Mouse (Mus musculus) thymus, adult 2 months (tissue): Measurements from ENCODE around the gene Gm5129.

ENCODE experiments used
- CTCF ChIP-seq: fragments of 200-500 bp; IDR thresholded peaks from 2 replicates; pipeline ENCODE4 v1.5.1; 2012; ENCODE audit warnings: mild to moderate bottlenecking, control low read depth, low read length, moderate library complexity, borderline replicate concordance; ENCODE audit not compliant: control insufficient read depth, poor library complexity, insufficient read depth; ENCODE audit errors: extremely low read depth
- POLR2A ChIP-seq: fragments of 200-500 bp; IDR thresholded peaks from 2 replicates; pipeline ENCODE4 v1.6.1; 2012; ENCODE audit warnings: mild to moderate bottlenecking, low read length, control low read depth, moderate library complexity; ENCODE audit not compliant: control insufficient read depth, poor library complexity, insufficient read depth; ENCODE audit errors: extremely low read depth

- TF ChIP-seq POLR2A (no peak), CTCF (no peak)
Observed at GRCm38 (mm10) chr5:29737471-29737870, 1.7 kb upstream of the Gm5129 start.
